Mouse (Mus musculus) lung, postnatal 4 days (tissue): ENCODE results near the gene Pbld1.
"Not testable (repeated sequence)": the region's sequence is repeated elsewhere in the genome, so short reads cannot be mapped to it uniquely, and the experiment has no call there.

ENCODE experiments used
- DNase-seq, 2 experiments: peaks; one replicate each; pipeline ENCODE4 v3.0.0; 2021

The Pbld1 gene

DNA sequence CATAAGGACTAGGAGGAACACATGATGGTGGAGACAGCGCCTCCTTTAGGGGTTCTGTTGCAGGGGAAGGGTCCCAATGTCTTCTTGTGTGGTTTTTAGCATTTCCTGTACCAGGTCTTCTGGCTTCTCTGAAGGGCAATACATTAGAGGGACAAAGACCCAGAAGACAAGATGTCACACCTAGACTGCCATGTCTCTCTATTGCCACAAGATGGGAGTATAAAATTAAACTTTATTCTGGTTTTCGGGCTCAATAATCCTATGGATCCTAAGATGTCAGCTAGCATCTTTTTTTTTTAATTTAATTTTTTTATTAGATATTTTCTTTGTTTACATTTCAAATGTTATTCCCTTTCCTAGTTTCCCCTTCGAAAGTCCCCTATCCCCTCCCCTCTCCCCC lies 16.8 kb upstream of the Pbld1 start:
- DNase-seq = no peak

DNA sequence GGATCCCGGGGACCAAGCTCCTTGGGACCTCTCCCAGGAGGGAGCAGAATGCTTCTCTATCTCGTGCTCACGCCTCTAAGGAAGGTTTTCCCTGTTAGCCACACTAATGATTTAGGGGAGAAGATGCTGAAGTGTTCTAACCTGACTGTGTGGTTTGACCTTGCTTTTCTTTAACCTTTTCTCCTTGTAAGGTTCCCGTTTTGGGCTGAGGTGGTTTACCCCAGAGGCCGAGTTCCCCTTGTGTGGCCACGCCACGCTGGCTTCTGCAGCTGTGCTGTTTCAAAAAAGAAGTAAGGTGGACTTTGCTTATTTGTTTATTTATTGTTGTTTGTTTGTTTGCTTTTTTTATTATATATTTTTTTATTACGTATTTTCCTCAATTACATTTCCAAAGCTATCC lies 12.2 kb upstream of the Pbld1 start:
- DNase-seq = no peak

- no peak for DNase-seq
Measured at GRCm38 (mm10) chr10:63049106-63049505, 10.9 kb upstream of the Pbld1 start.

DNA sequence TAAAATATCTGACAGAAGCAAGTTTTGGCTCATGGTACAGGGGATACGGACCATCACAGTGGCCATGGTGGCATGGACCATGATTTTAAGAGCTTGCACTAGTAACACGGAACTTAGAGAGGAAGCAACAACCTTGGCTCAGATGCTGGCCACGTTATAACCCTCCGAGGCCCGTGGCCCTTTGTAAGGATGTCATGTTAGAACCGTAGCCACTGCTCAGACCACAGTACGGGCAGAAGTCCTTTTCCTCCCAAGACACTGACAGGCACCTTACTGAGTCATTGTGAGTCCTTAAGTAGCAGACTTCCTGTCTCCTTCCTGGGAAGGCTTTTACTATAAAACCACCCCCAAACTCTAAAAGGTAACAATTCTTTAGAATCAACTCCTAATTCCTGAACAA lies 8.7 kb upstream of the Pbld1 start:
- no peak for DNase-seq

DNA sequence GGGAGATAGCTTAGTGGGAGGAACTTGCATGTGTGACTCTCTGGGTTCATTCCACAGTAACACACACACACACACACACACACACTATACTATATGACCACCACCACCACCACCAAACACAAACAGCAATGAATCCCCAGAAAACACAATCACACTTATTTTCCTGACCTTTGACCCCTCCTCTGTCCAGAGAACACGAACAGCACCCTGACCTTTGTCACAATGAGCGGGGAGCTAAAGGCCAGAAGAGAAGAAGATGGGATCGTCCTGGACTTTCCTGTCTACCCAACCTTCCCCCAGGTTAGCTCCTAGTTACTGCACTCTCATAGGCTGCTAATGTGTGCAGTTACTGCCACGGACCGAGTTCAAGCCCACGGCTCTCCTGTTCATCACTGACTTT lies 8.0 kb upstream of the Pbld1 start:
- DNase-seq = no peak

DNA sequence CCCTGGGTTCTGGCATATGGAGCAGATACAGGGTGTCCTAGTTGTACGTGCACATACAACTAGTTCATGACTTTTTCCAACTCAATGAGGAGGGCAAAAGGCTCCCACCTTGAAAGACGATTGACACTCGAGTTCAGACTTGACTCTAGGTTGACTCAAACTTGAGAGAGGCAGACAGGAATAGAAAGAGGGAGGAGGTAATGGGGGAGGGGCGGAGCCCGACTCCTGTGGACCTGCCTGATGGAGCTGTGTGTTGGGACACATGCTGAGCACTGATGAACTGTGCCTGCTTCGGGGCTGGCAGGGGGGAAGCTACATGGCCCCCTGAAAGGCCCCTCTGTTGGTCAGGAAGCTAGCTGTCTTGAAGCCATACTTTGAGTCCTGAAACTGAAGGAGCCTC lies 7.0 kb upstream of the Pbld1 start:
- DNase-seq = no peak

DNA sequence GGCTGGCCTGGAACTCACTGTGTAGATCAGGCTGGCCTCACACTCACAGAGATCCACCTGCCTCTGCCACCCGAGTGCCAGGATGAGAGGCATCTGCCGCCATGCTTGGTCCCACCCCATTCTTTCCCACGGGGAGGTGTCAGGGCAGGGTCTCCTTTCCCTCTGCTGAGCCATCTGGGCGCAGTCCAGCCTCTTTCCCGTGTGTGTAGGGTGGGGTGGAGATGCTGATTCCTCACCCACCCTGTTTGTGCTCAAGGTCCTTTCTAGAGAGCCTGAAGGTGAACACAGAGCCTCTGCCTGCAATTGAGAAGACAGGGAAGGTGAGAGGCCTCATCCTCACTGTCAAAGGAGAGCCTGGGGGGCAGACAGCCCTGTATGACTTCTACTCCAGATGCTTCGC lies 5.9 kb upstream of the Pbld1 start:
- not testable (repeated sequence) for DNase-seq

DNA sequence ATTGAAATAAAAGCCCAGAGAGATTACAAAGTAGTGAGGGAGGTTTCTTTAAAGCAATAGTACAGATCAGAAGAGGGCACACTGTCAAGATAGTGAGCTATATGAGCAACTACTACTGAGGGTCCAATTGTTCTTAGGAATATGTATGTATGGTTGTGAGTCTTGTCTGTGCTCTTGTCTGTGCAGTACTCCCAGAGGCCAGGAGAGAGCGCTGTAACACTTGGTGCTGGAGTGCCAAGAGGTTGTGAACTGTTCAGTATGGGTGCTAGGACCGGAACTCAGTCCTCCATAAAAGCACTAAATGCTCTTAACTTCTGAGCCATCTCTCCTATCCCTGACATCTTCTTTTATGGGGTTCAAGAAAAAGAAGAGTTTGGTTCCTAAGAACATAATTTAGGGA lies 5.4 kb upstream of the Pbld1 start:
- DNase-seq = no peak

GRCm38 (mm10) chr10:63056966-63057750 lies 2.8 kb upstream of the Pbld1 start:
- peak; percentile 44 to 45 for DNase-seq

DNA sequence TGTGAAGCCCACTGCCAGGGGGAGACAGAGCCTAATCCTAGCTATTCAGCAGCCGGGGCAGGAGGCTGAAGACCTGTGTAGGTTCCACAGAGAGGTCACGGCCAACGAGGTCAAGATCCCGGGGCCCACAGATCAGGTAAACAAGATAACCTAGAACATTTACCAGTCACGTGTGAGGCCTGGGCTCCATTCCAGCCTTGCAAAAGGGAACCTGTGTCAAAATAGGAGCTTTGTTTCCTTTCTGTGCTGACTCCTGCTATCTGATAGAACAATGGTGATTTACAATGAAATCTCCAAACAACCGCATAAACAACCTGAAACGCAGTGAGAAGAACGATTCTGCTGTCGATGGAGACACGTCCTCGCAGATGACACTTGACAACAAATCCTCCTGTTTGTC lies 444 bp downstream of the Pbld1 start:
- peak; percentile 44 to 59 for DNase-seq

GRCm38 (mm10) chr10:63061266-63061665 lies 1.3 kb downstream of the Pbld1 start:
- DNase-seq = no peak

GRCm38 (mm10) chr10:63062696-63063095 lies 2.7 kb downstream of the Pbld1 start:
- DNase-seq = no peak

DNA sequence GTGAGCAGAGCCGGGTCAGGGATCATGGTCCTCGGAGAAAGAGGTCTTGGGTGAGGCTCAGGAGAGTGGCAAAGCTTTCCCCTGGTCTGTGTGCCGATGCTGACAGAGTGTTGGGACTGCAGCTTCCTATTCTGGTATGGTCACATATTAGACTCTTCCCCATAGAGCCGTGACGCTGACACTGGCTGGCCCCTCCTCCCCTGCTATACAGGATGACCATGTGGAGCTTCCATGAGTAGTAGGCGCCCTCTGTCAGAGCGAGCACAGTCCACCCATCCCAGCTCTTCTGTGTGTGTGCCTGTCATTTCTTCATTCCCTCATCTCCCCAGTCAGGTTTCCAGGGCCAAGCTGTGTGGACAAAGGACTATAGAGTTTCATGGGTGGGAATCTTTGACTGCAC lies 3.4 kb downstream of the Pbld1 start:
- DNase-seq = no peak

DNA sequence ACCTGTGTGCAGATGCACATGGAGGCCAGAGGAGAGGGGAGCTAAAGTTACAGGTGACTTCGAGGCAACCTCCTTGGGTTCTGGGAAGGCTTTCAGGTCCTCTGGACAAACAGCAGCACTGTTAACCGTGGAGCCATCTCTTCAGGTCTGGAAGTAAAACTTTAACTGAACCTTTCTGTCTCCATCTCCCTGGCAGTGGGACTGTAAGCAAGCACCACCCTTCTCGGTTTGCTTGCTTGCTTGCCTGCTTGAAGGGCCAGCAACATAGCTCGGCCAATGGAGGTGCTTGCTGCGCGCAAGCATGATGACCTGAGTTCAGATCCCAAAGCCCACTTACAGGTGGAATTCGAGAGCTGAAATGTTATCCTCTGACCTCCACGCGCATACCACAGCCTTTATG lies 4.6 kb downstream of the Pbld1 start:
- DNase-seq = no peak

DNA sequence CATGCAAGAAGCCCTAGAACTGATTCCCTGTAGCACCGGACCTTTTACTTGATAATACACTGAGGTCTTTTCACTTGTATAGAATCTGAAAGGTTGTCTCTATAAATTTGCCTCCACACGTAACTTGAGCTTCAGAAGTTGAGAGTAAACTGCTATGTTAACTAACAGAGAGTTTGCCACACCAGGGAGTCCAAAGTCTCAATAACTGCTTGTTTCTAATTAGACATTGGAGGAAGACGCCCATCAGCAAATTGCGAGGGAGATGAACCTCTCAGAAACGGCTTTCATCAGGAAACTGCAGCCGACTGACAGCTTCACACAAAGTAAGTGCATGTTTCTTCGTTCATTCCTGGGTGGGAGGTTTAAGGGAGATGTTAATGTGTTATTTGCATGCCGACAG lies 5.6 kb downstream of the Pbld1 start:
- no peak for DNase-seq

DNA sequence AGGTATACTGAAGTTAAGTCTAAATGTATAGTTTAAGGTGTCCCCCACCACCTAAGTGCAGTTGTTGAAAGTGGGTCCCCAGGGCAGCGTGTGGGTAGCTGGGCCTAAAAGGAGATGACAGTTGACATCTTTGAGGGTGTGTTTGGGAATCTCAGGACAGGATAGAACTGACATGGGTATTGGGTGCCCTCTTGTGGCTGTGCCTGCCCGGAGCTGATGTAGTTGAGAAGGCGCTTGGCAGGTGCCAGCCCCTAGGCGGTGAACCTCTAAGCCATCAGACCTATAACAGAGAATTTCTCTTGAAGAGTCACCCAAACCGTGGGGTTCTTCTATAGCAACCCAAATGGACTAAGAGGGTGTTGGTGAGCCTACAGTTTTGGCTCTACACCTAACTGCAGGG lies 6.0 kb downstream of the Pbld1 start:
- DNase-seq = peak; percentile 76 to 85

DNA sequence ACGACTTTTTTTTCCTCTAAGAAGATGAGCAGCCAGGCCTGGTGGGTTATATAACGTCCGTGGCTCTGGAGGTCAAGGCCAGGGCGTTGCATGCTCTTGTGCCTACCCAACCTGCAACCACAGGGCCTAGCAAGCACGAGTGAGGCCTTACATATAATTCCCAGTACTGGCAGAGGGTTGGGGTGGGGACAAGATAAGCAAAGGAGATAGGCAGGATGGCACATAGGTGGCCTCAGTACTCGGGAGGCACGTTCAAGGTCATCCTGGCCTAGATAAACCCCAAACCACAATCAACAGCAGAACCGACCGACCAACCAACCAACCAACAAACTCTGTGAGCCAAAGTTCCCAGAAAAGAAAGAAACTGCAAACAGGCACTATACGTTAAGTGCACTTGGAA lies 26.3 kb downstream of the Pbld1 start:
- DNase-seq = no peak

DNA sequence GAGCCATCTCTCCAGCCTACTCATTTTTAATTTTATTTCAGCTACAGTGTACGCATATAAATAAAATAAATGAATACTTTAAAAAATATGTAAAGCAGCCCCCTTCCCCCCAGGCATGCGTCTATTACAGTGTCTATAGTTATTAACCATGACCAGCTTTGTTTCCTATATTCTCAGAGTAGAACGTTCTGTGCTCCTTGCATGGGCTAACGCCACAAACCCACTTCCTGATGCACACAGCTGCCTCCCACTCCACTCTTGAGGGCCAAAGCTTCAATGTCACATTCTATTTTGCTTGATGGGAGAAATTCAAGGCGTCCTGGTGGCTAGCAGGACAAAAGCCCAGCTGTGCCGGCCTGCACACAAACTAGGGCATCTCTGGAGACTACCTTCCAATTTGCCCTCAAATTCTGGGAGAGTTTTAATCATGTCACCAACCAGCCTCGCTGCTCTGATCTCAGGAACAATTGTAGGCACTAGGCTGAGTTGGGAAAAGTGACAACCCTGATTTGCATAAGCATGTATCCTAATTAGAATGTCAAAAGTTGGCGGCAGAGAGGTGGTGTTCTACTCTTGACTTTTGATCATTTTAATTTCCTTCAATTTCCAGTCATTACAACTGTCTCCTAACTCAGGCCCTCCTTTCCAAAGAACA lies 29.3 kb downstream of the Pbld1 start:
- DNase-seq = no peak

- no peak for DNase-seq
Measured at GRCm38 (mm10) chr10:63089758-63090571, 30.0 kb downstream of the Pbld1 start.

DNA sequence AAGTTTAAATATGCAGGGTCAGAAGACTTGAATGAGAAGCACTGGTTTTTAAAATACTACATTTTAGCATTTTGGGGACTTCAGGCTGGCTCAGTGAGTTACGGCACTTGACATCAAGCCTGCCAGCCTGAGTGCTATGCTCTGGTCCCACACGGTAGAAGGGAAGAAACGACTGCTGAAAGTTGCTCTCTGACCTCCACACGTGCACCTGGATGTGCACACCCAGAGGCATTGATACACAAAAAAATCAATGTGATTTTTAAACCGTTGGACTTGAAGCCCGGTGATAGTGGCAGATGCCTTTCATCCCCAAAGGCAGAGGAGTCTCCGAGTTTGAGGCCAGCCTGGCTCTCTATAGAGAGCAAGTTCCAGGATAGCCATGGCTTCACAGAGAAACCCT lies 32.0 kb downstream of the Pbld1 start:
- no peak for DNase-seq

- no peak for DNase-seq
Measured at GRCm38 (mm10) chr10:63092616-63093550, 32.9 kb downstream of the Pbld1 start.

DNA sequence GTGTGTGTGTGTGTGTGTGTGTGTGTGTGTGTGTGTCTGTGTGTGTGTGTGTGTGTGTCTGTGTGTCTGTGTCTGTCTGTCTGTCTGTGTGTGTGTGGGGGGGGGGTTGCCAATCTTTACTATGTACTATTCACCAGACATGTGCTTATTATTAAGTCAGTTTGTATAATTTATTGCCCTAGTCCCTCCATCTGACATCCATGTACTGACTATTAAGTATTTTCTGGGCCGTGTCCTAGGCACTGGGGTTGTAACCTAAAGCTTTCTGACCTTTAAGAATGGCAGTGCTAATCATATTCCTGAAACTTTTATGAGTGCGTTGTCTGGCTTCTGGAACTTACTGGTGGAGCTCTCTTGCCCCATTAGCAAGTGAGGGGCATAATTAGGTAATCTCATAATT lies 36.8 kb downstream of the Pbld1 start:
- DNase-seq = no peak

DNA sequence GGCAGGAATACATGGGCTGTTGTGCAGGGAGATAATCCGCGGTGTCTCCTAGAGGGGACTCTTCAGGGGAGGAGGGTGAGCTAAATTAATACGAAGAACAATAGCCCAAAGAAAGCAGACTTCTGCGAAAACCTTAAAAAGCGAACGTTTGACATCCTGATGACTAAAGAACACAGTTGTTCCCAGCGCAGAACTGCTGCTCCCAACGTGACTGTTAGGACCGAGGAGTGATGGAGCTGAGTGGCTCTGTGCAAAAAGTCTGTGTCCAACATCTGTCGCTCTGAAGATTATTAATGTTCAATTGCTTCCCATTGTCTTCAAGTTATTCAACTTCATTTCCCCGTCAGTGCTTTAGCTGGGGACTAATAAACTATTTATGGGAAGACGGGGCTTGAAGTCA lies 38.2 kb downstream of the Pbld1 start:
- no peak for DNase-seq
